Mouse (Mus musculus): ENCODE results near the gene Trim25. TPM values are rescaled to one million over a fixed set of nuclear protein-coding genes. Genes with fewer than 3 reads are reported as not detected.
"Not testable (repeated sequence)": the region's sequence is repeated elsewhere in the genome, so short reads cannot be mapped to it uniquely, and the experiment has no call there.

The Trim25 gene
- polyA plus RNA-seq, 1 experiment from 2014 or later: 3.5 TPM

- Histone ChIP-seq H3K27me3 (ENCODE audit: insufficient read depth, poor library complexity, severe bottlenecking) (0 out of 2 replicates have a peak, but pooled peaks cover 3% of the 10 kb centered on the region), H3K4me1 (replicated peaks) (peaks cover 10% of the 10 kb centered on the region), H3K27ac (peak overlapping the region; percentile 95), H3K9me3 (no peaks in the 10 kb centered on the region), H3K36me3 (peaks cover 15% of the 10 kb centered on the region; the same call in 1 of the 2 replicates), H3K4me3 (peak overlapping the region; percentile 79)
- peak; percentile 94 for DNase-seq (ENCODE audit: low spot score)
- 2% methylated on average over 62 of the region's 62 CpGs for WGBS
Measured at GRCm38 (mm10) chr11:88973776-88974701, 25.1 kb upstream of the Trim25 start.

GRCm38 (mm10) chr11:88976320-88976719 is 22.9 kb upstream of the Trim25 start:
- Histone ChIP-seq H3K9me3 (no peaks in the 10 kb centered on the region), H3K27ac (no peak overlapping the region), H3K27me3 (ENCODE audit: insufficient read depth, poor library complexity, severe bottlenecking) (no peaks in the 10 kb centered on the region), H3K36me3 (peaks cover 21% of the 10 kb centered on the region), H3K4me3 (no peak overlapping the region), H3K4me1 (replicated peaks) (peaks cover 10% of the 10 kb centered on the region)
- 95% methylated on average over 2 of the region's 2 CpGs for WGBS
- DNase-seq (ENCODE audit: low spot score): no peak

GRCm38 (mm10) chr11:88977188-88977587 is 22.0 kb upstream of the Trim25 start:
- no peak for DNase-seq (ENCODE audit: low spot score)
- Histone ChIP-seq H3K27me3 (ENCODE audit: insufficient read depth, poor library complexity, severe bottlenecking) (no peaks in the 10 kb centered on the region), H3K36me3 (peaks cover 30% of the 10 kb centered on the region), H3K9me3 (no peaks in the 10 kb centered on the region), H3K4me3 (no peak overlapping the region), H3K27ac (no peak overlapping the region), H3K4me1 (replicated peaks) (peaks cover 10% of the 10 kb centered on the region)
- WGBS: 82% methylated on average over 5 of the region's 5 CpGs

GRCm38 (mm10) chr11:88981337-88981736 is 17.8 kb upstream of the Trim25 start:
- DNase-seq (ENCODE audit: low spot score): no peak
- no peaks in the 10 kb centered on the region for H3K27me3 ChIP-seq (ENCODE audit: insufficient read depth, poor library complexity, severe bottlenecking)
- H3K36me3 ChIP-seq: peaks cover 62% of the 10 kb centered on the region
- H3K4me1 ChIP-seq (replicated peaks): no peaks in the 10 kb centered on the region
- H3K4me3 ChIP-seq: no peak overlapping the region
- WGBS: 87% methylated on average over 8 of the region's 8 CpGs
- no peaks in the 10 kb centered on the region for H3K9me3 ChIP-seq
- no peak overlapping the region for H3K27ac ChIP-seq

GRCm38 (mm10) chr11:88986616-88987015 is 12.6 kb upstream of the Trim25 start:
- DNase-seq (ENCODE audit: low spot score): no peak
- no peak overlapping the region for H3K27ac ChIP-seq
- H3K36me3 ChIP-seq: peaks cover 86% of the 10 kb centered on the region
- no peaks in the 10 kb centered on the region for H3K27me3 ChIP-seq (ENCODE audit: insufficient read depth, poor library complexity, severe bottlenecking)
- 86% methylated on average over 10 of the region's 10 CpGs for WGBS
- H3K4me3 ChIP-seq: no peak overlapping the region
- no peaks in the 10 kb centered on the region for H3K4me1 ChIP-seq (replicated peaks)
- H3K9me3 ChIP-seq: no peaks in the 10 kb centered on the region

GRCm38 (mm10) chr11:88988956-88989355 is 10.2 kb upstream of the Trim25 start:
- Histone ChIP-seq H3K4me3 (no peak overlapping the region), H3K9me3 (no peaks in the 10 kb centered on the region), H3K27me3 (ENCODE audit: insufficient read depth, poor library complexity, severe bottlenecking) (no peaks in the 10 kb centered on the region), H3K36me3 (peaks cover 63% of the 10 kb centered on the region), H3K4me1 (replicated peaks) (no peaks in the 10 kb centered on the region; the same call in 1 of the 2 replicates), H3K27ac (no peak overlapping the region)
- no peak for DNase-seq (ENCODE audit: low spot score)
- 83% methylated on average over 5 of the region's 5 CpGs for WGBS

GRCm38 (mm10) chr11:88989530-88989929 is 9.6 kb upstream of the Trim25 start:
- Histone ChIP-seq H3K36me3 (peaks cover 58% of the 10 kb centered on the region), H3K9me3 (no peaks in the 10 kb centered on the region), H3K27ac (no peak overlapping the region), H3K4me3 (no peak overlapping the region), H3K27me3 (ENCODE audit: insufficient read depth, poor library complexity, severe bottlenecking) (no peaks in the 10 kb centered on the region), H3K4me1 (replicated peaks) (no peaks in the 10 kb centered on the region; the same call in 1 of the 2 replicates)
- WGBS: 81% methylated on average over 5 of the region's 5 CpGs
- no peak for DNase-seq (ENCODE audit: low spot score)

GRCm38 (mm10) chr11:88993186-88993585 is 6.0 kb upstream of the Trim25 start:
- WGBS: 55% methylated on average over 7 of the region's 7 CpGs
- no peak for DNase-seq (ENCODE audit: low spot score)
- H3K36me3 ChIP-seq: peaks cover 25% of the 10 kb centered on the region

GRCm38 (mm10) chr11:88993625-88994024 is 5.6 kb upstream of the Trim25 start:
- Histone ChIP-seq H3K4me1 (replicated peaks) (no peaks in the 10 kb centered on the region; the same call in 1 of the 2 replicates), H3K4me3 (no peak overlapping the region), H3K27ac (no peak overlapping the region), H3K9me3 (no peaks in the 10 kb centered on the region), H3K36me3 (peaks cover 21% of the 10 kb centered on the region), H3K27me3 (ENCODE audit: insufficient read depth, poor library complexity, severe bottlenecking) (peaks cover 7% of the 10 kb centered on the region)
- peak; percentile 37 for DNase-seq (ENCODE audit: low spot score)
- WGBS: 13% methylated on average over 5 of the region's 5 CpGs

More at GRCm38 (mm10) chr11:88993186-88993585, 6.0 kb upstream of the Trim25 start:
- Histone ChIP-seq H3K4me3 (no peak overlapping the region), H3K4me1 (replicated peaks) (no peaks in the 10 kb centered on the region; the same call in 1 of the 2 replicates), H3K27ac (no peak overlapping the region), H3K9me3 (no peaks in the 10 kb centered on the region), H3K27me3 (ENCODE audit: insufficient read depth, poor library complexity, severe bottlenecking) (peaks cover 3% of the 10 kb centered on the region)

GRCm38 (mm10) chr11:88994492-88994891 is 4.7 kb upstream of the Trim25 start:
- no peak for DNase-seq (ENCODE audit: low spot score)
- WGBS: 89% methylated on average over 7 of the region's 7 CpGs
- peaks cover 16% of the 10 kb centered on the region for H3K27me3 ChIP-seq (ENCODE audit: insufficient read depth, poor library complexity, severe bottlenecking)
- H3K4me3 ChIP-seq: no peak overlapping the region
- H3K9me3 ChIP-seq: no peaks in the 10 kb centered on the region
- peaks cover 18% of the 10 kb centered on the region for H3K36me3 ChIP-seq
- H3K27ac ChIP-seq: no peak overlapping the region
- H3K4me1 ChIP-seq (replicated peaks): peaks cover 9% of the 10 kb centered on the region

- H3K27me3 ChIP-seq (ENCODE audit: insufficient read depth, poor library complexity, severe bottlenecking): peaks cover 27% of the 10 kb centered on the region
- no peak overlapping the region for H3K4me3 ChIP-seq
- WGBS: 92% methylated on average over 2 of the region's 2 CpGs
- H3K4me1 ChIP-seq (replicated peaks): peaks cover 12% of the 10 kb centered on the region
- H3K36me3 ChIP-seq: peaks cover 9% of the 10 kb centered on the region
- no peak for DNase-seq (ENCODE audit: low spot score)
- no peaks in the 10 kb centered on the region for H3K9me3 ChIP-seq
- H3K27ac ChIP-seq: no peak overlapping the region
Measured at GRCm38 (mm10) chr11:88995616-88996015, 3.6 kb upstream of the Trim25 start.

GRCm38 (mm10) chr11:88996427-88996826 is 2.7 kb upstream of the Trim25 start:
- no peak overlapping the region for H3K4me3 ChIP-seq
- no peak for DNase-seq (ENCODE audit: low spot score)
- H3K9me3 ChIP-seq: no peaks in the 10 kb centered on the region
- WGBS: 83% methylated on average over 7 of the region's 7 CpGs
- H3K4me1 ChIP-seq (replicated peaks): peaks cover 12% of the 10 kb centered on the region
- no peak overlapping the region for H3K27ac ChIP-seq
- H3K27me3 ChIP-seq (ENCODE audit: insufficient read depth, poor library complexity, severe bottlenecking): peaks cover 30% of the 10 kb centered on the region
- H3K36me3 ChIP-seq: peaks cover under 1% of the 10 kb centered on the region

- not testable (repeated sequence) for H3K36me3 ChIP-seq; H3K4me3 ChIP-seq; DNase-seq (ENCODE audit: low spot score); H3K9me3 ChIP-seq; H3K27ac ChIP-seq
- Histone ChIP-seq H3K27me3 (ENCODE audit: insufficient read depth, poor library complexity, severe bottlenecking) (peaks cover 32% of the 10 kb centered on the region), H3K4me1 (replicated peaks) (peaks cover 12% of the 10 kb centered on the region)
- WGBS: 84% methylated on average over 5 of the region's 5 CpGs
Measured at GRCm38 (mm10) chr11:88997343-88997742, 1.8 kb upstream of the Trim25 start.
